Mouse (Mus musculus) testis, adult 2 months (tissue): ENCODE measurements around the gene Fam20c. TPM values are rescaled to one million over a fixed set of nuclear protein-coding genes. Genes with fewer than 3 reads are reported as not detected.

ENCODE experiments used
- H3K27ac ChIP-seq: fragments of 200-500 bp; 2 replicates; pipeline ENCODE4 v1.5.1; 2012; ENCODE audit warnings: low read depth, low read length; ENCODE audit not compliant: control insufficient read depth, insufficient read depth
- H3K27me3 ChIP-seq: fragments of 200-500 bp; 2 replicates; pipeline ENCODE4 v1.6.1; 2012; ENCODE audit warnings: mild to moderate bottlenecking, low read length, moderate library complexity; ENCODE audit not compliant: control insufficient read depth, insufficient read depth
- H3K36me3 ChIP-seq: fragments of 200-500 bp; 2 replicates; pipeline ENCODE4 v1.6.1; 2012; ENCODE audit warnings: mild to moderate bottlenecking, low read length; ENCODE audit not compliant: control insufficient read depth, insufficient read depth
- H3K4me1 ChIP-seq: fragments of 200-500 bp; 2 replicates; pipeline ENCODE4 v1.6.1; 2012; ENCODE audit warnings: low read length; ENCODE audit not compliant: control insufficient read depth, insufficient read depth
- H3K4me3 ChIP-seq: fragments of 200-500 bp; 2 replicates; pipeline ENCODE4 v1.5.1; 2012; ENCODE audit warnings: low read depth, mild to moderate bottlenecking, low read length, moderate library complexity, mixed read lengths; ENCODE audit not compliant: control insufficient read depth
- CTCF ChIP-seq: fragments of 200-500 bp; IDR thresholded peaks from 2 replicates; pipeline ENCODE4 v1.5.1; 2012; ENCODE audit warnings: low read depth, mild to moderate bottlenecking, inconsistent platforms, low read length, moderate library complexity; ENCODE audit not compliant: control insufficient read depth, insufficient read depth, insufficient replicate concordance
- POLR2A ChIP-seq: fragments of 200-500 bp; IDR thresholded peaks from 2 replicates; pipeline ENCODE4 v1.6.1; 2012; ENCODE audit warnings: low read depth, mild to moderate bottlenecking, inconsistent platforms, low read length, moderate library complexity; ENCODE audit not compliant: control insufficient read depth
- polyA plus RNA-seq: library from polyadenylated mRNA; depleted of rRNA; stranded (reverse); fragments of >200 nt; gene quantifications from 2 replicates; pipeline ENCODE4 v1.2.3, GENCODE M21; 2012

Gene Fam20c
- polyA plus RNA-seq, 1 experiment = 1.4 TPM

DNA sequence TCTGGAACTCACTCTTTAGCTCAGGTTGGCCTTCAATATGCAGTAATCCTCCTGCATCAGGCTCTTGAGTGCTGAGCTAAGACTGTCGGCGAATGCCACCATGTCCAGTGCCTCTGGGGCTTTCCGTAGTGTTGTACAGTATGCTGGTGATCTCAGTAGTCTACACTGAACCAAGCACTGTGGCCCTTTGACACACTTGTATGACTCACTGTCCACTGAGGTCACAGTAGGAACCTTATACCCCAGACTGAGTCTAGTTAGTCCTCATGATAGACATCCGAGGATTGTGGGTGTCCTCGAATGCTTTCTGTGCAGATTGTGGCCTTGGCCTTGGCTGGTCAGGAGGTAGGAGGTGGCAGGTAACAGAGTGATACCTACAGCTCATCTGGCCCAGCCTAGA is 20.8 kb downstream of the Fam20c start:
- H3K27me3 ChIP-seq = no peaks in the 10 kb centered on the region
- no peak overlapping the region for H3K27ac ChIP-seq
- H3K36me3 ChIP-seq = no peaks in the 10 kb centered on the region
- TF ChIP-seq CTCF (no peak), POLR2A (no peak)
- no peak overlapping the region for H3K4me3 ChIP-seq
- no peaks in the 10 kb centered on the region; the same call in none of the 2 replicates for H3K4me1 ChIP-seq

DNA sequence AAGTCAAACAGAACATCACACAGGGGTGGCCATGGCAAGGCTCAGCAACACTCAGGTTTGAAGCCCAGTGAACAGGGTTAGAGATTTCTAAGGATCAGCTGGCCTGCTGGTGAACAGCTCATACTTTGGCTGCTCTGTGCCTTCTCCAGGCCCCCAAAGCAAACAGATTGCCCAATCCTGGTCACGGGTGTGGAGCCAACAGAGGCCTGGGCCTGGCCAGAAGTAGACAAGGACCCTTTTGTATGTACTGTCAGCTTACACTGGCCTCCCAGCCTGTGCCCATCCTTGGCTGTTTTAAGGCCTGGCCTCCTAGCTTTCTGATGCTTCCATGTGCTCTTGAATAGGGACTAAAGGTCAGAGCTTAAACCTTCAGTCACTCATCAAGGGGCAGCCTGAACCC is 22.0 kb downstream of the Fam20c start:
- no peak overlapping the region for H3K27ac ChIP-seq
- TF ChIP-seq POLR2A = no peak
- no peak for TF ChIP-seq CTCF
- no peaks in the 10 kb centered on the region; the same call in none of the 2 replicates for H3K4me1 ChIP-seq
- H3K27me3 ChIP-seq = no peaks in the 10 kb centered on the region
- no peaks in the 10 kb centered on the region for H3K36me3 ChIP-seq
- H3K4me3 ChIP-seq = no peak overlapping the region

DNA sequence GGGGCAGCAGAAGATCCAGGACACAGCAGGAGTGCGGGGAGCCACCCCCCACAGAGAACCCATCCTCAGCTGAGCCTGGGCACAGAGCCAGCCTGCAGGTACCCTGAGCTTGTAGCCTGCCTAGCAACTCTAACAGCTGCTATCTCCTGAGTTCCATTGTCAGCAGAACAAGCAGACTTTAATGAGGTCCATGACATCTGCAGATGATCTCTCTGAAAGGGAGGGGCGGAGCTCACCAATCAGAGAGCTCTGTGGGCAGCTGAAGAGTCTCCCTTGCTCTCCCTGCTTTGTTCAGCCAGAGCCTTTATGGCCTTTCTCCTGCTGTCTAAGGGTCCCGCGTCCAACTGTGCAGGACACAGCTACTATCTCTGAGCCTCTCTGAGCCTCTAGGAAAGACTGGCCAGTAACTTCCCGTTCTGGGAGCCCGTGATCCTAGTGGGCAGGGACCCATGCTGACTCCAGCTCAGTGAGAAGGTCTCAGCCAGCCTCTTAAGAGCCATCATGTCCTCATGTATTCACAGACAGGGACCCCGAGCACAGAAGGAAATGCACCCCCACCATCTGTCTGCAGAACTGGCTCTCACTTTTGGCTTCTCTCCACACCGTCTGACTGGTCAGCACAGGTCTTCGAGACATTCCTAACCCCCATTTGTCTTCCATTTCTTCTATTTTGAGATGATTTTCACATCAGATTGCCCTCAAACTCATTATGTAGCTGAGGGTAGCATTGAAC is 24.6 kb downstream of the Fam20c start:
- Histone ChIP-seq H3K27ac (no peak overlapping the region), H3K4me3 (no peak overlapping the region), H3K36me3 (no peaks in the 10 kb centered on the region), H3K4me1 (no peaks in the 10 kb centered on the region; the same call in none of the 2 replicates), H3K27me3 (no peaks in the 10 kb centered on the region)
- no peak for TF ChIP-seq CTCF
- TF ChIP-seq POLR2A = no peak

DNA sequence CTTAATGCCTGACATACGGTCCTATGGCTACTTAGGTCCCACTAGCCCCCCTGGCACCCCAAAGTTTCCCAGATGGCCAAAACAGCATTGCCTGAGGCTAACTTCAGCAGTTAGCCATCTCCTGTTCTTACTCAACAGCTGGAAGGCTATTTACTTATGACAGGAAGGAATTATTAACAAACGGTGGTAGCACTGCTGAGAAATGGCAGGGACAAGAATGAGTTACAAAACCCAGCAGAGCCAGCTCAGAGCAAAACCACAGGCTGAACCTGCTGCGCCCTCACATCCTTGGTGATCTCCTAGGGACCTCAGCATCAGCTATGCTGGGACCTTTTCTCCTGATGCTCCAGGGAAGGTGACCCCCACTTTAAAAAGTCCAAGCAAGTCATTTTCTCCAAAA is 25.3 kb downstream of the Fam20c start:
- Histone ChIP-seq H3K4me1 (no peaks in the 10 kb centered on the region; the same call in none of the 2 replicates), H3K4me3 (no peak overlapping the region), H3K27ac (no peak overlapping the region), H3K36me3 (no peaks in the 10 kb centered on the region), H3K27me3 (no peaks in the 10 kb centered on the region)
- TF ChIP-seq POLR2A = no peak
- TF ChIP-seq CTCF = no peak

DNA sequence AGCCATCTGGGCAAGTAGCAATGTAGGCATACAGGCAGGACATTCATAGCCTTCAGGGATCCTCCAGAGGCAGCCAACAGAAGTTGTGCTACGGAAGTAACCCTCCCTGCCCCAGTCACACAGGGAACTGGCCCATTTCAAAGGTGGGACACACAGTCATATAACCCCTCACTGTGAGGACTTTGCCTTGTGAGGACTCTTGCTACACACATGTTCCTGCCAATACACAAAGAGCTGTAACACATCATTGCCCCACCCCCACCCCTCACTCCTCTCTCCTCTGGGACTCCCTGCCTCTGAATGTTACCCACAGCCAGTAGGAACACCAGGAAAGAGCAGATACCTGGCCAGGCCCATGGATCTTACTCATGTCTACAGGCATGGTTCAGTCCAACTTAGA is 28.4 kb downstream of the Fam20c start:
- H3K27ac ChIP-seq = no peak overlapping the region
- no peaks in the 10 kb centered on the region for H3K36me3 ChIP-seq
- TF ChIP-seq CTCF = no peak
- TF ChIP-seq POLR2A = no peak
- H3K4me1 ChIP-seq = no peaks in the 10 kb centered on the region; the same call in none of the 2 replicates
- H3K4me3 ChIP-seq = no peak overlapping the region
- no peaks in the 10 kb centered on the region for H3K27me3 ChIP-seq

DNA sequence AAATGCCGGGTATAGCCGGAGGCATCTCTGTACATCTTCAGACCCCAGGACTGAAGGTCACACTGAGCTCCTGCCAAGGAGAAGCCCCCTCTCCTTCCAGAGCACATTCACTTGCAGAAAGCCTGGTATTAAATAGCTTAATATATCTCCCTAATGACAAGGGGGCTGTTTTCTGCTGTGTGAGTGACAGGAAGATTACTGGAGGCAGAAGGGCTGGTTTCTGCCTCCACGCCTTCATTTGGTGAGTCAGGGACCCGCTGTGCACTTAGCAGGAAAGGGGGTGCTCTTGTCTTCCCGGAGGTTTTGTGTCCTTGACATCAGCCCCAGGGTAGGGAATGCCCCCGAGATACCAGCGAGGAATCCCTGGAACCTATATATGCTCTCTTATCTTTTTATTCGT is 28.9 kb downstream of the Fam20c start:
- Histone ChIP-seq H3K4me1 (no peaks in the 10 kb centered on the region; the same call in none of the 2 replicates), H3K36me3 (no peaks in the 10 kb centered on the region), H3K27ac (no peak overlapping the region), H3K27me3 (no peaks in the 10 kb centered on the region), H3K4me3 (no peak overlapping the region)
- TF ChIP-seq CTCF = no peak
- TF ChIP-seq POLR2A = no peak

DNA sequence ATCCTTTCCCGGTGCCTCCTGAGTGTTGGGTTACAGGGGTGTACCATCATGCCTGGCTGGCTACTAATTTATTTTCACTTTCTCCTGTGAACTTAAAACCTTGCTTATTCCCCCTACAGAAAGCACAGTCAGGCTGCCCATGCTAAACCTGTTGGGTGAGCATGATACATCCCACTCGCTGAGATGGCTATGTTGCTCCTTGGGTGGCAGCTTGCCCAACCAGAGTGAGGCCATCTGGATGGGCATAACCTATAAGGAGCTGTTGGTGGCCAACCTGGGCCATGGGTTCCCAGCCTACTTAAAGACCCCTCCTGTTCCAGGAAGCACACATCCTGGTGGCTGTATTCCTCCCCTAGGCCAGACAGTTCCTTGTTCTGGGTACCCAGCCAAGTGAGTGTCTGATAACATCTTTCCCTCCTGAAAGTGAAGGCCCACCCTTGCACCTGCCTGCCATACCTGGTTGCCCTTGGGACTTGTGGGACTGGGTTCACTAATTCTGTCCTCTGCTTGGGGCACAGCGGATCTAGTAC is 31.7 kb downstream of the Fam20c start:
- Histone ChIP-seq H3K4me1 (no peaks in the 10 kb centered on the region), H3K27me3 (no peaks in the 10 kb centered on the region), H3K27ac (no peak overlapping the region), H3K4me3 (no peak overlapping the region), H3K36me3 (no peaks in the 10 kb centered on the region)
- TF ChIP-seq POLR2A = no peak

DNA sequence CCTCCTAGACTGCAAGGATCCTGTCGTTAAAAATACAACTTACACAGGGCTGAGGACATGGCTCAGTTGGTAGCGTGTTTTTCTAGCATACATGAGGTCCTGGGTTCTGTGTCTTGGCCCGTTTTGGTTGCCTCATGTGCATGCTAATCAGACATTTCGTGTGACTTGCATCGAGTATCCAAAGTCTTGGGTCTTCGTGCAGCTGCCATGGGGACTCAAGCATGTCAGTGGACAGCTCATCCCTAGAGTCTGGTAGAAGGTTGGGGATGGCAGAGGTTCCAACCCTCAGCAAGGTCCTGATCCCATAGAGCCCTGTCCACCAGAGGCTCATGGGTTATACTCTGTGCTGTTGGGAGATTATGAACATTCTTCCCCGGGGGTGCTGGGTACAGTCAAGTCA is 33.3 kb downstream of the Fam20c start:
- no peaks in the 10 kb centered on the region for H3K36me3 ChIP-seq
- TF ChIP-seq CTCF (no peak), POLR2A (no peak)
- H3K27ac ChIP-seq = no peak overlapping the region
- H3K27me3 ChIP-seq = no peaks in the 10 kb centered on the region
- no peaks in the 10 kb centered on the region for H3K4me1 ChIP-seq
- H3K4me3 ChIP-seq = no peak overlapping the region
